Mouse (Mus musculus): ENCODE measurements around the gene Desi1.
"Not testable (repeated sequence)": the region's sequence is repeated elsewhere in the genome, so short reads cannot be mapped to it uniquely, and the experiment has no call there.

Gene Desi1

GRCm38 (mm10) chr15:82019288-82019687 lies 14.4 kb downstream of the Desi1 start:
- no peak for DNase-seq (ENCODE audit: low read depth, low spot score)

- no peak for DNase-seq (ENCODE audit: low read depth, low spot score)
These were observed 16.2 kb downstream of the Desi1 start for GRCm38 (mm10) chr15:82017461-82017860.

- peak; percentile 12 for DNase-seq (ENCODE audit: low read depth, low spot score)
These were observed 16.8 kb downstream of the Desi1 start for GRCm38 (mm10) chr15:82016830-82017229.

- peak; percentile 98 for DNase-seq (ENCODE audit: low read depth, low spot score)
These were observed 17.4 kb downstream of the Desi1 start for GRCm38 (mm10) chr15:82016101-82016808.

GRCm38 (mm10) chr15:82015392-82016100 lies 18.1 kb downstream of the Desi1 start:
- peak; percentile 35 for DNase-seq (ENCODE audit: low read depth, low spot score)

- DNase-seq (ENCODE audit: low read depth, low spot score) = no peak
These were observed 18.8 kb downstream of the Desi1 start for GRCm38 (mm10) chr15:82014745-82015391.

GRCm38 (mm10) chr15:82011947-82012346 lies 21.7 kb downstream of the Desi1 start:
- DNase-seq (ENCODE audit: low read depth, low spot score) = no peak

- no peak for DNase-seq (ENCODE audit: low read depth, low spot score)
These were observed 29.4 kb downstream of the Desi1 start for GRCm38 (mm10) chr15:82004257-82004656.

GRCm38 (mm10) chr15:81993992-81994391 lies 39.7 kb downstream of the Desi1 start:
- DNase-seq (ENCODE audit: low read depth, low spot score) = no peak

GRCm38 (mm10) chr15:81990549-81990948 lies 43.1 kb downstream of the Desi1 start:
- peak; percentile 68 for DNase-seq (ENCODE audit: low read depth, low spot score)

GRCm38 (mm10) chr15:81989371-81990062 lies 44.1 kb downstream of the Desi1 start:
- DNase-seq (ENCODE audit: low read depth, low spot score) = peak; percentile 84

GRCm38 (mm10) chr15:81987646-81988045 lies 46.0 kb downstream of the Desi1 start, which contains the start of gene Xrcc6:
Gene Xrcc6 (plus strand): TSS chr15:81987835.
- DNase-seq (ENCODE audit: low read depth, low spot score) = no peak

GRCm38 (mm10) chr15:81985267-81986161 lies 48.1 kb downstream of the Desi1 start:
- no peak for DNase-seq (ENCODE audit: low read depth, low spot score)

GRCm38 (mm10) chr15:81982173-81982572 lies 51.5 kb downstream of the Desi1 start:
- no peak for DNase-seq (ENCODE audit: low read depth, low spot score)

- no peak for DNase-seq (ENCODE audit: low read depth, low spot score)
These were observed 53.3 kb downstream of the Desi1 start, which contains the start of gene 1700029P11Rik for GRCm38 (mm10) chr15:81980321-81980720. Gene 1700029P11Rik (plus strand): TSS chr15:81980540.

- DNase-seq (ENCODE audit: low read depth, low spot score) = not testable (repeated sequence)
These were observed 58.5 kb downstream of the Desi1 start for GRCm38 (mm10) chr15:81975156-81975555.

GRCm38 (mm10) chr15:81970498-81970897 lies 63.2 kb downstream of the Desi1 start:
- not testable (repeated sequence) for DNase-seq (ENCODE audit: low read depth, low spot score)

GRCm38 (mm10) chr15:81969635-81970034 lies 64.0 kb downstream of the Desi1 start:
- DNase-seq (ENCODE audit: low read depth, low spot score) = not testable (repeated sequence)

- DNase-seq (ENCODE audit: low read depth, low spot score) = no peak
These were observed 64.5 kb downstream of the Desi1 start for GRCm38 (mm10) chr15:81969173-81969572.

- no peak for DNase-seq (ENCODE audit: low read depth, low spot score)
These were observed 65.2 kb downstream of the Desi1 start for GRCm38 (mm10) chr15:81968447-81968846.

GRCm38 (mm10) chr15:81967821-81968220 lies 65.8 kb downstream of the Desi1 start:
- no peak for DNase-seq (ENCODE audit: low read depth, low spot score)

Measured in c-Kit-negative CD71-positive TER-119-positive erythroid progenitor cells, embryonic 14.5 days (primary cell).